Mouse (Mus musculus) olfactory bulb, adult 2 months (tissue): ENCODE measurements at regions not wholly inside any gene's neighbourhood (a gene's known extent, or its start where the extent isn't known, plus 50 kb on each side); places are given as distances from the start of the nearest gene placed in this dataset.

Source experiments
- H3K27ac ChIP-seq: fragments of 200-500 bp; 2 replicates; pipeline ENCODE4 v1.5.1; 2012; ENCODE audit warnings: low read depth, low read length; ENCODE audit not compliant: insufficient read depth
- H3K4me1 ChIP-seq: fragments of 200-500 bp; 2 replicates; pipeline ENCODE4 v1.6.1; 2012; ENCODE audit warnings: low read length; ENCODE audit not compliant: control insufficient read depth, insufficient read depth
- H3K4me3 ChIP-seq: fragments of 200-500 bp; 2 replicates; pipeline ENCODE4 v1.5.1; 2012; ENCODE audit warnings: mild to moderate bottlenecking, low read depth, low read length, moderate library complexity; ENCODE audit not compliant: insufficient read depth
- CTCF ChIP-seq: fragments of 200-500 bp; IDR thresholded peaks from 2 replicates; pipeline ENCODE4 v1.5.1; 2012; ENCODE audit warnings: low read depth, mild to moderate bottlenecking, low read length, moderate library complexity; ENCODE audit not compliant: insufficient read depth
- POLR2A ChIP-seq: fragments of 200-500 bp; IDR thresholded peaks from 2 replicates; pipeline ENCODE4 v1.6.1; 2012; ENCODE audit warnings: mild to moderate bottlenecking, low read depth, low read length, moderate library complexity; ENCODE audit not compliant: insufficient read depth
- WGBS: fragments of 180-500 bp; shearing (Covaris S2); methylation state at CpG from one replicate; pipeline ENCODE4 v1.1.7; 2018; 5-methylcytosine and 5-hydroxymethylcytosine counted together

DNA sequence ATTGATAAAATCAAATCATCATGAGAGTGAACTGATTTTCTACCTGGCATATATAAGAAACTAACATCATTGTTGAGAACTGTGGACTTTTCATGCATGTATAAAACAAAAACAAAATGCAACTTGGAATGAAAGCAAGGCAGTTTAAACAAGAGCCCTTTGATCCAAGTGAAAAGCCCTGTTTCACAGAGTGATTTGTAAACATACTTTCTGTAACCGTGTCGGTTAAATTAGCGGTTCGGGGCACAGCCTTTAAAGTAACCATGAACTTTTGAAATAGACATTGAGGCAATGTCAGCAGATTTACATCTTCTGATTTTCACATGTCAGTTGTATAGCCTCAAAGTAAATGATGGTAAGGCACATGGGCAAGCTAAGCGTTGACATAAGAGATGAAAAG is 593.7 kb upstream of the Pkn2 start:
- WGBS: 39% methylated on average over 5 of the region's 5 CpGs
- no peak overlapping the region for H3K4me3 ChIP-seq
- no peaks in the 10 kb centered on the region for H3K4me1 ChIP-seq
- TF ChIP-seq CTCF (no peak), POLR2A (no peak)
- no peak overlapping the region for H3K27ac ChIP-seq

DNA sequence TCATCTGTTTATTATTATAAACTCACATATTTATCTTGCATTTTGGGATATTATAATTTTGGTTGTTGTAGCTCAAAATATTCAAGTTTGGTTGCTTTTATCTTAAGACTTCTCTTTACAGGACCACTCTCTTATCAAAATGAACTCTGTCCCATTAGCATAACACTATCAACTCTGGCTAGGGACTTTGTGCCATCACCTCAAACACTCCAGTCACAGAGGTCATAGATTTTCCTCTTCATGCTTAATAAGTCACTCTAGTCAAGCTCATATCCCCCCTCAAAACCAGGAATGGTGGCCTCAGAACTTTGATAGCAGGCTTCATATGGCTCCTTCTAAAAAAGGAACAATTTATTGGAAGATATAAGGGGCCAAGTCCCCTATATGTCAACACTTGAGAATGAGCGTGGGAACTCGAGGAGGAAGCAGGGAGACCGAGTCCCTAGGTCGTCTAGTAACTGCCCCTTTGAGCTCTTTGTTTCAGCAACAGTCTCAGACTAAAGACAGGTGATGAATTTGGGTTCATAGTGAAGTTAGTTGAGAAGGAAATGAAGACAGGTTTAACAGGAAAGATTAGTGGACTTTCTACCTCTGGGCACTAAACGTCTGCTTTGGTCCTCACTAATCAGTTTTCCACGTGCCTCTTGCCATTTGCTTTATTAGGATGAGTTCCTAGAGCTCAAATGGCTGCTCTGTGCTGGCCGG is 565.4 kb upstream of the Pkn2 start:
- Histone ChIP-seq H3K4me1 (no peaks in the 10 kb centered on the region), H3K4me3 (no peak overlapping the region), H3K27ac (no peak overlapping the region)
- TF ChIP-seq CTCF (no peak), POLR2A (no peak)
- 73% methylated on average over 7 of the region's 7 CpGs for WGBS

DNA sequence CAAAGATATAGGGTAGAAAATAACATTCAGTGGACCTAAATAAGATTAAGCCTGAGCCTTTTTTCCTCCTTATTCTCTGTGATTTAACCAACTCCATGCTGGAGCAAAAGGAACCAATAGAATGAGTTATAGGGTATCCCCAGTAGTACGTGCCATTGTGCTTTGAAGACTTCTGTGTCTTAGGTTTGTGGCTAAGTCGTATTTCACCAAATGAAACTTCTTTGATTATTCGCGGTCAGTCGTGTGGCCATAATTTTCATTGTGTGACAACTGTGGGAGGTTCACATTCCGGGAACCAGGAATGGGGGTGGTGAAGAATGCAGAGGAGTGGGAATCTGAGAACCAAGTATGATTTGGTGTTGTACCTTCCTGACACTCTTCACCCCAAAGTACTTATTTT is 535.6 kb upstream of the Pkn2 start:
- Histone ChIP-seq H3K27ac (no peak overlapping the region), H3K4me3 (no peak overlapping the region), H3K4me1 (no peaks in the 10 kb centered on the region)
- 70% methylated on average over 6 of the region's 6 CpGs for WGBS
- TF ChIP-seq CTCF: no peak
- no peak for TF ChIP-seq POLR2A

DNA sequence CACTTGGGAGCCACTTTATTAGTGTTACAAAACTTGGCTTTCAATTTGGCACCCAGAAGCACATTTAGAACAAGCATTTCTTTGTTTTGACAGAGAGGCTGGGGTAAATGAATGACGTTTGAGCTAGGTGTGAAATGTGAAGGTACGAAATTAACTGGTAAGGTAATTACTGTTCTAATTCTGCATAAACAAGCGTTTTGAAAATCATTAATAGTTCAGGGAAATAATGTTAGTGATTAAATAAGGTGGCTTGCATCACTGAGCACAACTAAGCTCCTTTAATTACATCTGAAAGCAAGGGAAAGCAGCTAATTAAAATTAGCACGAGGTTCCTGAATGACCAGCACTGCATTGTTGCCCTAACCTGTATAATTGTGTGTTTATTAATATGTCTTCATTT is 529.9 kb upstream of the Pkn2 start:
- no peak for TF ChIP-seq POLR2A
- TF ChIP-seq CTCF: no peak
- Histone ChIP-seq H3K4me3 (no peak overlapping the region), H3K4me1 (no peaks in the 10 kb centered on the region), H3K27ac (no peak overlapping the region)
- WGBS: 24% methylated on average over 4 of the region's 4 CpGs

DNA sequence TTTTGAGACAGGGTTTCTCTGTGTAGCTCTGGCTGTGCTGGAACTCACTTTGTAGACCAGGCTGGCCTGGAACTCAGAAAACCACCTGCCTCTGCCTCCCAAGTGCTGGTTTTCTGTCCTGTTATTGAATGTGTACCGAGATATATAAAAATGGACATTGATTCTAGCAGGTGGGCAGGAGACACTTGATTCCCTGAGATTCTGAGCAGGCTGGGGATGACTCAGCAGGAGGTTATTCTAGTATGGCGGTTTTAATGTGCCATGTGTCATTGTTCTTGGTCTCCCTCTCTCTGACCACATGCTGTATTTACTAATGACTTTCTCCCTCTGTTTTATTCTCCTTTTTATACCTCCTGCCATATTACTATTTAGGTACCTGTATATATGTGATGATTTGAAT is 517.2 kb upstream of the Pkn2 start:
- 75% methylated on average over 2 of the region's 2 CpGs for WGBS
- no peak overlapping the region for H3K27ac ChIP-seq
- H3K4me3 ChIP-seq: no peak overlapping the region
- TF ChIP-seq POLR2A: no peak
- TF ChIP-seq CTCF: no peak
- no peaks in the 10 kb centered on the region for H3K4me1 ChIP-seq

DNA sequence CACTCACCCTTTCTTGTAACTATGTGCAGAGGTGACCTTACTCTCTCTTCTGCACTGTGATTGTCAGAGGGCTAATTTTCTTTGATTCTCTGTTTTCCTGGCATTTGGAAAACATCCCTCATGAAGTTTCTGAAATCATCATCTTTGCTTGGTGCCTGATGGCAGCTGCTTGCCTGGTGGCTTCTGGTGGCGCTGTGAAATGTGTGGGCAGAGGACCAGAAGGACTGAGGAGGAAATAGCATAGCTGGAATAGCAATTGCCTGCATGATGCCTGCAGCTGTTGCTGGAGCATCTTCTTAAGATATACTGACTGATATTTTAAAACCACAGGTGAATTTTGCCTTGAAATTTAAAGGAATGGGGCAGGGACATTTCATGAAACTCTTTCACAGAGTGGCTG is 502.6 kb upstream of the Pkn2 start:
- Histone ChIP-seq H3K4me1 (peaks cover under 1% of the 10 kb centered on the region; the same call in 1 of the 2 replicates), H3K27ac (no peak overlapping the region), H3K4me3 (no peak overlapping the region)
- 46% methylated on average over 1 of the region's 1 CpGs for WGBS
- TF ChIP-seq CTCF: no peak
- no peak for TF ChIP-seq POLR2A

DNA sequence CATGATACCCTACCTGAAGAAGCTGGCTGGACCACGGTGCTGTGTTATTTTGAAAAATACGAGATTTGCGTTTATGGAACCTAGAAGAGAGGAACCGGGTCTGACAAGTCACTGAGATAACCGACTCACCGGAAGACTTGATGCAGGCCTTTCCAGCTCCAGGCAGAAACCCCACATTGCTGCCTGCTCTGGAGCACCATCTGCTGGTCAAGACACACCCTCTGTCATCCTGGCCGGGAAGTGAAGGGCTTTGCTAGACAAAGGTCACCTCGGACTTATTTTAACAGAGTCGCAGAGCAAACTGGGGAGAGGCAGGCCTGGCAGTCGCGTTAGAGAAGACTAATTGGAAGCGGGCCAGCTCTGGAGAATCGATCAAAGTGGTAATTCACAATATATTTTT is 497.4 kb upstream of the Pkn2 start:
- H3K4me1 ChIP-seq: peaks cover 3% of the 10 kb centered on the region; the same call in 1 of the 2 replicates
- 18% methylated on average over 13 of the region's 13 CpGs for WGBS
- TF ChIP-seq CTCF (peak; percentile 72), POLR2A (no peak)
- no peak overlapping the region for H3K27ac ChIP-seq
- H3K4me3 ChIP-seq: no peak overlapping the region

DNA sequence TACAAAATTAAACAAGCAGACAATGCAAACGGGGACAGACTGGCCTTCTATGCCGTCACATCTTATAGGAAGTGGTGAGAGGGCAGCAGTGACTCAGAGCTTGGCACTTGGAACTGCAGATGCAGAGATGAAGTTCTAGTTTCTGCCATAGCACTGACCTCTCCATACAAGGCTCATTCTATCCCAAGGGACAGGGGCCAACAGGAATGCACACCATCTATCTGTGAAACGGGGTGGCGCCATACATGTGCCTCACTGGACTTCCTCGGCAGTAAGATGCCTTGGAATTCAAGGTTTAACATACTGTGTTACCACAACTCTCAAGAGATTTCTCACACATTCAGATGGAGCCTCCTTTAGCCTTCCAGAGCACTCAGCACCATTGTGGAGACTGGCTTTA is 495.6 kb upstream of the Pkn2 start:
- H3K4me1 ChIP-seq: peaks cover 3% of the 10 kb centered on the region; the same call in 1 of the 2 replicates
- H3K4me3 ChIP-seq: no peak overlapping the region
- H3K27ac ChIP-seq: no peak overlapping the region
- WGBS: 92% methylated on average over 5 of the region's 5 CpGs
- TF ChIP-seq POLR2A (no peak), CTCF (no peak)

DNA sequence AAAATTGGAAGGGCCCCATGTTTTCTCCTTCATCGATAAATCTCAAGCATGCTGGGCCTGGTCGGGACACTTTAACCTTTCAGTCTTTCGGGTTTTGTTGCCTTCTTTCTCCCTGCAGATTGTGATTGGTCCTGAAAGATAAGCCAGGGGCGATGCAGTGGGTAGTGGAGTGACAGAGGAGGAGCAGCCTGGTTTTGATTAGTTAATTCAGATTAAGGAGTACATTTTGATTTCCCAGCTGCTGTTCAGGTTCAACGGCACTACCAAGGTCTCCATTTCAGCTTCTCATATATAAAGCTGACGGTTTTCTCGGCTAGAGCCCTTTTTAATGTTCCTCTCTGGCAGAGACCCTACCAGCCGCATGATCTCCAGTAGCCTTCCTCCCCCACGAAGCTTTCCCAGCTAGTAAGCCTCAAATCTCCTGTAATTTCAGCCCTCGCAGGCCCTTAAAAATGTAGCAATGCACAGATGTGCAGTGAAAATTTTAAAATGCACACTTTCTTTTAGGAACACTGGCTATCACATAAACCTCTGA is 493.8 kb upstream of the Pkn2 start:
- peaks cover 3% of the 10 kb centered on the region; the same call in 1 of the 2 replicates for H3K4me1 ChIP-seq
- no peak overlapping the region for H3K4me3 ChIP-seq
- WGBS: 83% methylated on average over 10 of the region's 10 CpGs
- H3K27ac ChIP-seq: no peak overlapping the region
- TF ChIP-seq POLR2A (no peak), CTCF (no peak)

DNA sequence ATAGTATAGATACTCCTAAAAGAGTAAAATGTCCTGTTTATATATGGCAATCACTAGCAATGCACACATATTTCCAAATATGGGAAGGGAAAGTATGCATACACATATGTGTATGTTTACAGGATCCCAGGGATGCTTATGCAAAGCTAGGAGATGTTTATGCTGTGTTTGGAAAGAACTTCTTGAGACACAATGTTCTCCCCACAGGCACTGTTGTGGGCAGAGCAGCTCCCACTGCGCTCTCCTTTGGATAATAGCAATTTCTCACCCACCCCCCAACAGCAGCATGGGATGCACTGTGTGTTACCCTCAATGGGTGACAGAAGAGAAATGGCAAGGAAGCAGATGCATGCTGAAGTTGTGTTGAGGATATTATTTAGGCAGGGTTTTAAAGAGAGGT is 491.7 kb upstream of the Pkn2 start:
- TF ChIP-seq POLR2A (no peak), CTCF (no peak)
- 97% methylated on average over 1 of the region's 1 CpGs for WGBS
- no peaks in the 10 kb centered on the region for H3K4me1 ChIP-seq

More for the DNA sequence above, 491.7 kb upstream of the Pkn2 start:
- no peak overlapping the region for H3K27ac ChIP-seq
- no peak overlapping the region for H3K4me3 ChIP-seq
